Mouse (Mus musculus): ENCODE measurements around the gene Mfap5.
"Not testable (repeated sequence)": the region's sequence is repeated elsewhere in the genome, so short reads cannot be mapped to it uniquely, and the experiment has no call there.

Mfap5 gene

GRCm38 (mm10) chr6:122505545-122505944, at the start of gene Mfap5:
Mfap5 (plus strand) TSS chr6:122505845.
- no peak for DNase-seq (ENCODE audit: low read depth, low spot score)

- no peak for DNase-seq (ENCODE audit: low read depth, low spot score)
Observed at GRCm38 (mm10) chr6:122458946-122459693, 46.5 kb upstream of the Mfap5 start.

GRCm38 (mm10) chr6:122466092-122466713, 39.4 kb upstream of the Mfap5 start:
- no peak for DNase-seq (ENCODE audit: low read depth, low spot score)

- no peak for DNase-seq (ENCODE audit: low read depth, low spot score)
Observed at GRCm38 (mm10) chr6:122469030-122469640, 36.5 kb upstream of the Mfap5 start.

- no peak for DNase-seq (ENCODE audit: low read depth, low spot score)
Observed at GRCm38 (mm10) chr6:122470240-122470639, 35.4 kb upstream of the Mfap5 start.

GRCm38 (mm10) chr6:122471461-122471860, 34.2 kb upstream of the Mfap5 start:
- DNase-seq (ENCODE audit: low read depth, low spot score) = not testable (repeated sequence)

- DNase-seq (ENCODE audit: low read depth, low spot score) = no peak
Observed at GRCm38 (mm10) chr6:122478062-122478461, 27.6 kb upstream of the Mfap5 start.

GRCm38 (mm10) chr6:122485401-122486296, 20.0 kb upstream of the Mfap5 start:
- no peak for DNase-seq (ENCODE audit: low read depth, low spot score)

GRCm38 (mm10) chr6:122486297-122487117, 19.1 kb upstream of the Mfap5 start:
- DNase-seq (ENCODE audit: low read depth, low spot score) = peak; percentile 88

- DNase-seq (ENCODE audit: low read depth, low spot score) = no peak
Observed at GRCm38 (mm10) chr6:122490929-122491512, 14.6 kb upstream of the Mfap5 start.

- DNase-seq (ENCODE audit: low read depth, low spot score) = no peak
Observed at GRCm38 (mm10) chr6:122491557-122491956, 14.1 kb upstream of the Mfap5 start.

- no peak for DNase-seq (ENCODE audit: low read depth, low spot score)
Observed at GRCm38 (mm10) chr6:122492479-122492878, 13.2 kb upstream of the Mfap5 start.

- DNase-seq (ENCODE audit: low read depth, low spot score) = no peak
Observed at GRCm38 (mm10) chr6:122493799-122494472, 11.7 kb upstream of the Mfap5 start.

- DNase-seq (ENCODE audit: low read depth, low spot score) = no peak
Observed at GRCm38 (mm10) chr6:122495082-122495881, 10.4 kb upstream of the Mfap5 start.

- DNase-seq (ENCODE audit: low read depth, low spot score) = no peak
Observed at GRCm38 (mm10) chr6:122496501-122496900, 9.1 kb upstream of the Mfap5 start.

- DNase-seq (ENCODE audit: low read depth, low spot score) = no peak
Observed at GRCm38 (mm10) chr6:122498661-122499060, 7.0 kb upstream of the Mfap5 start, which contains the start of gene Rimklb. Rimklb (minus strand) TSS chr6:122498761.

GRCm38 (mm10) chr6:122505041-122505440, 604 bp upstream of the Mfap5 start:
- no peak for DNase-seq (ENCODE audit: low read depth, low spot score)

GRCm38 (mm10) chr6:122508494-122508893, 2.8 kb downstream of the Mfap5 start:
- DNase-seq (ENCODE audit: low read depth, low spot score) = no peak

All from brain, embryonic 18.5 days (tissue).